Mouse (Mus musculus): ENCODE data around the gene Supv3l1. TPM values are rescaled to one million over a fixed set of nuclear protein-coding genes. Genes with fewer than 3 reads are reported as not detected.

Gene Supv3l1
- polyA plus RNA-seq, 2 experiments, result 14.4 to 16.4 TPM

- WGBS (ENCODE audit: insufficient replicate concordance), result under 1% methylated on average over 42 of the region's 48 CpGs
- no peaks in the 10 kb centered on the region for H3K36me3 ChIP-seq (replicated peaks; ENCODE audit: control insufficient read depth, insufficient read depth, low read depth)
- no peak for TF ChIP-seq EP300 (IDR thresholded peaks at IDR 0.05; ENCODE audit: low read depth)
- no peak for TF ChIP-seq CTCF (IDR thresholded peaks at IDR 0.05; ENCODE audit: low read depth)
- H3K4me1 ChIP-seq (replicated peaks; ENCODE audit: control insufficient read depth in 2 of 2, insufficient read depth in 2 of 2, low read length in 1 of 2), result peaks cover 9 to 19% of the 10 kb centered on the region in 2 experiments
- no peaks in the 10 kb centered on the region for H3K9me3 ChIP-seq (ENCODE audit: control insufficient read depth, low read length)
- peak overlapping the region; percentile 88 to 97 for H3K4me3 ChIP-seq (ENCODE audit: insufficient read depth in 1 of 2, low read depth in 2 of 2, low read length in 2 of 2)
- no peak for DNase-seq (ENCODE audit: low read depth in 3 of 3, low spot score in 3 of 3)
- H3K4me2 ChIP-seq (ENCODE audit: low read depth), result peak overlapping the region; percentile 90
- no peaks in the 10 kb centered on the region for H3K27me3 ChIP-seq (ENCODE audit: control insufficient read depth, insufficient read depth, low read length)
- peak; percentile 67 for ATAC-seq (ENCODE audit: insufficient read depth)
- H3K27ac ChIP-seq, result peak overlapping the region; percentile 59
- peak overlapping the region; percentile 93 for H3K9ac ChIP-seq (replicated peaks)
These were observed 36.5 kb upstream of the Supv3l1 start for GRCm38 (mm10) chr10:62485878-62486582.

GRCm38 (mm10) chr10:62481108-62481852 is 31.7 kb upstream of the Supv3l1 start:
- Histone ChIP-seq H3K27ac (no peak overlapping the region), H3K9me3 (ENCODE audit: control insufficient read depth, low read length) (no peaks in the 10 kb centered on the region), H3K27me3 (ENCODE audit: control insufficient read depth, insufficient read depth, low read length) (no peaks in the 10 kb centered on the region), H3K4me1 (replicated peaks; ENCODE audit: control insufficient read depth in 2 of 2, insufficient read depth in 2 of 2, low read length in 1 of 2) (peaks cover 6 to 10% of the 10 kb centered on the region in 2 experiments), H3K36me3 (replicated peaks; ENCODE audit: control insufficient read depth, insufficient read depth, low read depth) (peaks cover 3% of the 10 kb centered on the region; the same call in 1 of the 2 replicates), H3K9ac (replicated peaks) (no peak overlapping the region), H3K4me3 (ENCODE audit: insufficient read depth in 1 of 2, low read depth in 2 of 2, low read length in 2 of 2) (no peak overlapping the region), H3K4me2 (ENCODE audit: low read depth) (no peak overlapping the region)
- TF ChIP-seq CTCF (IDR thresholded peaks at IDR 0.05; ENCODE audit: low read depth), result peak; percentile 12; the same call in 1 of the 2 replicates
- TF ChIP-seq EP300 (IDR thresholded peaks at IDR 0.05; ENCODE audit: low read depth), result no peak
- ATAC-seq (ENCODE audit: insufficient read depth), result no peak
- 65% methylated on average over 7 of the region's 7 CpGs for WGBS (ENCODE audit: insufficient replicate concordance)
- DNase-seq (ENCODE audit: low read depth in 3 of 3, low spot score in 3 of 3), result no peak

GRCm38 (mm10) chr10:62476980-62477379 is 27.4 kb upstream of the Supv3l1 start:
- Histone ChIP-seq H3K4me3 (ENCODE audit: insufficient read depth in 1 of 2, low read depth in 2 of 2, low read length in 2 of 2) (no peak overlapping the region), H3K27ac (no peak overlapping the region), H3K9me3 (ENCODE audit: control insufficient read depth, low read length) (no peaks in the 10 kb centered on the region), H3K4me2 (ENCODE audit: low read depth) (no peak overlapping the region), H3K9ac (replicated peaks) (no peak overlapping the region), H3K4me1 (replicated peaks; ENCODE audit: control insufficient read depth in 2 of 2, insufficient read depth in 2 of 2, low read length in 1 of 2) (no peaks in the 10 kb centered on the region), H3K27me3 (ENCODE audit: control insufficient read depth, insufficient read depth, low read length) (no peaks in the 10 kb centered on the region), H3K36me3 (replicated peaks; ENCODE audit: control insufficient read depth, insufficient read depth, low read depth) (peaks cover 3% of the 10 kb centered on the region; the same call in 1 of the 2 replicates)
- WGBS (ENCODE audit: insufficient replicate concordance), result 69% methylated on average over 2 of the region's 2 CpGs
- ATAC-seq (ENCODE audit: insufficient read depth), result no peak
- no peak for DNase-seq (ENCODE audit: low read depth in 3 of 3, low spot score in 3 of 3)
- TF ChIP-seq CTCF (IDR thresholded peaks at IDR 0.05; ENCODE audit: low read depth) (no peak), EP300 (IDR thresholded peaks at IDR 0.05; ENCODE audit: low read depth) (no peak)

- no peak overlapping the region for H3K4me2 ChIP-seq (ENCODE audit: low read depth)
- TF ChIP-seq CTCF (IDR thresholded peaks at IDR 0.05; ENCODE audit: low read depth) (no peak), EP300 (IDR thresholded peaks at IDR 0.05; ENCODE audit: low read depth) (no peak)
- H3K27ac ChIP-seq, result no peak overlapping the region
- WGBS (ENCODE audit: insufficient replicate concordance), result 80% methylated on average over 10 of the region's 10 CpGs
- DNase-seq (ENCODE audit: low read depth in 3 of 3, low spot score in 3 of 3) (no peak), ATAC-seq (ENCODE audit: insufficient read depth) (no peak)
- peaks cover 6% of the 10 kb centered on the region; the same call in 1 of the 2 replicates for H3K36me3 ChIP-seq (replicated peaks; ENCODE audit: control insufficient read depth, insufficient read depth, low read depth)
- H3K4me3 ChIP-seq (ENCODE audit: insufficient read depth in 1 of 2, low read depth in 2 of 2, low read length in 2 of 2), result no peak overlapping the region
- H3K9me3 ChIP-seq (ENCODE audit: control insufficient read depth, low read length), result no peaks in the 10 kb centered on the region
- no peak overlapping the region for H3K9ac ChIP-seq (replicated peaks)
- no peaks in the 10 kb centered on the region for H3K27me3 ChIP-seq (ENCODE audit: control insufficient read depth, insufficient read depth, low read length)
- H3K4me1 ChIP-seq (replicated peaks; ENCODE audit: control insufficient read depth in 2 of 2, insufficient read depth in 2 of 2, low read length in 1 of 2), result no peaks in the 10 kb centered on the region
These were observed 25.4 kb upstream of the Supv3l1 start for GRCm38 (mm10) chr10:62474944-62475343.

GRCm38 (mm10) chr10:62471105-62471504 is 21.6 kb upstream of the Supv3l1 start:
- Histone ChIP-seq H3K27ac (no peak overlapping the region), H3K36me3 (replicated peaks; ENCODE audit: control insufficient read depth, insufficient read depth, low read depth) (peaks cover 13% of the 10 kb centered on the region), H3K4me1 (replicated peaks; ENCODE audit: control insufficient read depth in 2 of 2, insufficient read depth in 2 of 2, low read length in 1 of 2) (no peaks in the 10 kb centered on the region), H3K9ac (replicated peaks) (no peak overlapping the region), H3K4me2 (ENCODE audit: low read depth) (no peak overlapping the region), H3K4me3 (ENCODE audit: insufficient read depth in 1 of 2, low read depth in 2 of 2, low read length in 2 of 2) (no peak overlapping the region), H3K9me3 (ENCODE audit: control insufficient read depth, low read length) (no peaks in the 10 kb centered on the region), H3K27me3 (ENCODE audit: control insufficient read depth, insufficient read depth, low read length) (no peaks in the 10 kb centered on the region)
- ATAC-seq (ENCODE audit: insufficient read depth) (no peak), DNase-seq (ENCODE audit: low read depth in 3 of 3, low spot score in 3 of 3) (no peak)
- TF ChIP-seq CTCF (IDR thresholded peaks at IDR 0.05; ENCODE audit: low read depth), result no peak
- no peak for TF ChIP-seq EP300 (IDR thresholded peaks at IDR 0.05; ENCODE audit: low read depth)
- 48% methylated on average over 5 of the region's 5 CpGs for WGBS (ENCODE audit: insufficient replicate concordance)

All from liver, embryonic 14.5 days (tissue).